8 mouse cellular contexts compared by ENCODE assay signal in the genomic region with DNA sequence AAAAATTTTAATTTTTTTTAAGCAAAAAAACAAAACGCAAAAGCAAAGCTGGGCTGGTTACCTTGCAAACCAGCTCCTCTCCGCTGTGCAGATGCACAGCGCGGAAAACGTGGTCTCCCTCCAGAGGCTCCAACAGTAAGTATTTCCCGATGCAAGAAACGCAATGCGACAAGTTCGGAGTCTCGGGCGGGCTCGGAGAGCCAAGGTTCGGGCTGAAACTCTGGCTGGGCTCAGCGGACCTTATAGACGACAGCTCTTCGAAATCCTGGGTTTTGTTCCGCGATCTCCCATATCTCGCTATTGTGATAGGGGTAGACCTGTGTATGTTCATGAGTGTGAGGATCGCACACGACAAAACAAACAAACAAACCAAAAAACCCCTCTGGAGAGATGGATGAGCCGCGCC. TPM values are rescaled to one million over a fixed set of nuclear protein-coding genes. Genes with fewer than 3 reads are reported as not detected.
DNase-seq lines count a peak whose midpoint lies in the region; ATAC-seq and TF ChIP-seq lines count a peak whose summit lies in the region.

No protein-coding gene starts in this region.

- peak overlapping the region; percentile 64 for H3K4me2 ChIP-seq in forebrain, embryonic 12.5 days
- H3K4me2 ChIP-seq in hindbrain, embryonic 14.5 days (replicated peaks) = peak overlapping the region; percentile 90
- H3K4me2 ChIP-seq in limb, embryonic 13.5 days (replicated peaks) = peak overlapping the region; percentile 78
- H3K4me2 ChIP-seq in midbrain, embryonic 15.5 days = peak overlapping the region; percentile 62

- peak overlapping the region; percentile 98 for H3K27ac ChIP-seq in layer of hippocampus, adult 2 months
- H3K27ac ChIP-seq in forebrain, embryonic 12.5 days = peak overlapping the region; percentile 94
- H3K27ac ChIP-seq in hindbrain, embryonic 14.5 days = peak overlapping the region; percentile 98
- H3K27ac ChIP-seq in limb, embryonic 13.5 days = peak overlapping the region; percentile 98
- peak overlapping the region; percentile 98 for H3K27ac ChIP-seq in midbrain, embryonic 15.5 days

- H3K27me3 ChIP-seq in forebrain, embryonic 12.5 days = no peaks in the 10 kb centered on the region
- no peaks in the 10 kb centered on the region for H3K27me3 ChIP-seq in hindbrain, embryonic 14.5 days (ENCODE audit: control insufficient read depth, insufficient read depth, low read length)
- no peaks in the 10 kb centered on the region for H3K27me3 ChIP-seq in limb, embryonic 13.5 days
- H3K27me3 ChIP-seq in midbrain, embryonic 15.5 days (replicated peaks) = no peaks in the 10 kb centered on the region

- no peaks in the 10 kb centered on the region for H3K36me3 ChIP-seq in forebrain, embryonic 12.5 days (replicated peaks)
- H3K36me3 ChIP-seq in hindbrain, embryonic 14.5 days (replicated peaks; ENCODE audit: control insufficient read depth, insufficient read depth) = no peaks in the 10 kb centered on the region
- peaks cover 1% of the 10 kb centered on the region; the same call in 1 of the 2 replicates for H3K36me3 ChIP-seq in limb, embryonic 13.5 days
- no peaks in the 10 kb centered on the region for H3K36me3 ChIP-seq in midbrain, embryonic 15.5 days (replicated peaks)

- no peak for DNase-seq in layer of hippocampus, adult 2 months (ENCODE audit: low spot score in 2 of 2)
- no peak for DNase-seq in layer of hippocampus, adult 9-11 months
- DNase-seq in NIH3T3 (ENCODE audit: low read depth) = peak; percentile 68
- DNase-seq in hindbrain, embryonic 14.5 days (ENCODE audit: low spot score) = peak; percentile 72
- peak; percentile 31 for DNase-seq in yolk sac, embryonic 10.5 days (ENCODE audit: low spot score)

- H3K4me3 ChIP-seq in layer of hippocampus, adult 2 months = peak overlapping the region; percentile 96
- H3K4me3 ChIP-seq in forebrain, embryonic 12.5 days (replicated peaks) = peak overlapping the region; percentile 71
- H3K4me3 ChIP-seq in hindbrain, embryonic 14.5 days (replicated peaks; ENCODE audit: low read length) = peak overlapping the region; percentile 98
- H3K4me3 ChIP-seq in limb, embryonic 13.5 days = peak overlapping the region; percentile 88
- H3K4me3 ChIP-seq in midbrain, embryonic 15.5 days = peak overlapping the region; percentile 99

- peaks cover 39% of the 10 kb centered on the region for H3K4me1 ChIP-seq in forebrain, embryonic 12.5 days
- H3K4me1 ChIP-seq in hindbrain, embryonic 14.5 days (replicated peaks; ENCODE audit: control insufficient read depth, insufficient read depth, low read length) = peaks cover 21% of the 10 kb centered on the region
- H3K4me1 ChIP-seq in limb, embryonic 13.5 days = peaks cover 36% of the 10 kb centered on the region
- H3K4me1 ChIP-seq in midbrain, embryonic 15.5 days = peaks cover 24% of the 10 kb centered on the region

- no peak for TF ChIP-seq CTCF in layer of hippocampus, adult 2 months (conservative IDR thresholded peaks at IDR 0.05)

- H3K9me3 ChIP-seq in forebrain, embryonic 12.5 days = no peaks in the 10 kb centered on the region
- H3K9me3 ChIP-seq in hindbrain, embryonic 14.5 days (ENCODE audit: control insufficient read depth, low read length) = no peaks in the 10 kb centered on the region
- no peaks in the 10 kb centered on the region for H3K9me3 ChIP-seq in limb, embryonic 13.5 days
- no peaks in the 10 kb centered on the region for H3K9me3 ChIP-seq in midbrain, embryonic 15.5 days

- ATAC-seq in forebrain, embryonic 12.5 days (ENCODE audit: low FRiP score) = peak; percentile 0; the same call in 1 of the 2 replicates
- peak; percentile 0; the same call in 1 of the 2 replicates for ATAC-seq in hindbrain, embryonic 14.5 days (ENCODE audit: low FRiP score)
- ATAC-seq in limb, embryonic 13.5 days (ENCODE audit: low FRiP score, low read depth) = no peak
- ATAC-seq in midbrain, embryonic 15.5 days (replicated peaks) = no peak; the same call in 1 of the 2 replicates

- under 1% methylated on average over 23 of the region's 23 CpGs for whole genome bisulfite sequencing in forebrain, embryonic 12.5 days
- under 1% methylated on average over 23 of the region's 23 CpGs for WGBS in hindbrain, embryonic 14.5 days
- WGBS in limb, embryonic 13.5 days = under 1% methylated on average over 23 of the region's 23 CpGs
- WGBS in midbrain, embryonic 15.5 days = under 1% methylated on average over 23 of the region's 23 CpGs

- peak overlapping the region; percentile 95 for H3K9ac ChIP-seq in forebrain, embryonic 12.5 days
- peak overlapping the region; percentile 100 for H3K9ac ChIP-seq in hindbrain, embryonic 14.5 days
- H3K9ac ChIP-seq in limb, embryonic 13.5 days = peak overlapping the region; percentile 98
- H3K9ac ChIP-seq in midbrain, embryonic 15.5 days = peak overlapping the region; percentile 100

RNA-seq across cellular contexts. Expression of gene Trib2, which starts 1.5 kb away (rescaled TPM):
- total RNA-seq in layer of hippocampus, adult 2 months (2021) = 10 to 100 TPM; 32.2 to 33.5 TPM
- 81.1 and 92.2 TPM in 2 replicates for polyA plus RNA-seq in forebrain, embryonic 12.5 days (2016; fragmentation: Nextera tagmentation; extraction: Ambion mirVana)
- polyA plus RNA-seq in hindbrain, embryonic 14.5 days (2014; fragmentation: Nextera tagmentation; extraction: Ambion mirVana) = 150 and 174 TPM in 2 replicates
- polyA plus RNA-seq in limb, embryonic 13.5 days (2015; fragmentation: Nextera tagmentation; extraction: Ambion mirVana) = 70.2 and 78.3 TPM in 2 replicates
- 131 and 148 TPM in 2 replicates for polyA plus RNA-seq in midbrain, embryonic 15.5 days (2015; fragmentation: Nextera tagmentation; extraction: Ambion mirVana)

Comparison
In these comparisons a context has a peak if more than half of its experiments do, and no peak if none do; other contexts are left out.
1. DNase-seq: peak in NIH3T3 (single experiment), hindbrain, embryonic 14.5 days (single experiment) and yolk sac, embryonic 10.5 days (single experiment); none in layer of hippocampus, adult 2 months (0 of 2) and layer of hippocampus, adult 9-11 months (single experiment).
2. ATAC-seq: peak in forebrain, embryonic 12.5 days (single experiment) and hindbrain, embryonic 14.5 days (single experiment); none in limb, embryonic 13.5 days (single experiment) and midbrain, embryonic 15.5 days (single experiment).
3. Peak in every context shown above with its lines, with median percentiles within 50 percentile points of each other: H3K27ac ChIP-seq, H3K4me3 ChIP-seq, H3K4me2 ChIP-seq and H3K9ac ChIP-seq.